Mouse (Mus musculus) midbrain, embryonic 14.5 days (tissue): ENCODE data around the gene Kcnk5. TPM values are rescaled to one million over a fixed set of nuclear protein-coding genes. Genes with fewer than 3 reads are reported as not detected.

Experiments
- ATAC-seq: fragments of 200-750 bp; cut with Nextera tagmentation; 2 replicates; pipeline ENCODE4 v1.8.0; 2017; ENCODE audit warnings: moderate number of reproducible peaks, moderate library complexity; ENCODE audit not compliant: low FRiP score, low TSS enrichment
- DNase-seq: peaks from one replicate; pipeline ENCODE4 v3.0.0-alpha.2; 2015
- H3K27ac ChIP-seq: fragments of 300-500 bp; sonication (generic); replicated peaks from 2 replicates; pipeline ENCODE4 v1.5.1; 2014; ENCODE audit warnings: mild to moderate bottlenecking, low read depth, low read length, moderate library complexity
- H3K27me3 ChIP-seq: fragments of 300-500 bp; sonication (generic); 2 replicates; pipeline ENCODE4 v1.6.1; 2014; ENCODE audit warnings: low read length, control low read depth, mixed read lengths; ENCODE audit not compliant: control insufficient read depth, insufficient read depth
- H3K36me3 ChIP-seq: fragments of 300-500 bp; sonication (generic); 2 replicates; pipeline ENCODE4 v1.6.1; 2014; ENCODE audit warnings: low read length, control low read depth; ENCODE audit not compliant: control insufficient read depth, insufficient read depth
- H3K4me1 ChIP-seq: fragments of 300-500 bp; sonication (generic); 2 replicates; pipeline ENCODE4 v1.6.1; 2014; ENCODE audit warnings: mild to moderate bottlenecking, antibody characterized with exemption, low read length, control low read depth; ENCODE audit not compliant: control insufficient read depth, insufficient read depth
- H3K4me2 ChIP-seq: fragments of 300-500 bp; sonication (generic); 2 replicates; pipeline ENCODE4 v1.6.1; 2014; ENCODE audit warnings: mild to moderate bottlenecking, low read length, moderate library complexity
- H3K4me3 ChIP-seq: fragments of 300-500 bp; sonication (generic); replicated peaks from 2 replicates; pipeline ENCODE4 v1.5.1; 2014; ENCODE audit warnings: low read depth, low read length
- H3K9ac ChIP-seq: fragments of 300-500 bp; sonication (generic); replicated peaks from 2 replicates; pipeline ENCODE4 v1.6.1; 2014; ENCODE audit warnings: mild to moderate bottlenecking, low read length, moderate library complexity
- H3K9me3 ChIP-seq: fragments of 300-500 bp; sonication (generic); 2 replicates; pipeline ENCODE4 v1.6.1; 2016; ENCODE audit warnings: low read length, control low read depth, mixed read lengths; ENCODE audit not compliant: control insufficient read depth
- WGBS: fragments of 180-500 bp; shearing (Covaris S2); extraction: QIAGEN DNeasy Blood & Tissue Kit; methylation state at CpG from one replicate; pipeline ENCODE4 v1.1.7; 2014; 5-methylcytosine and 5-hydroxymethylcytosine counted together
- polyA plus RNA-seq: library from polyadenylated mRNA; unstranded; fragments of >200 nt; fragmentation: Nextera tagmentation; extraction: Ambion mirVana; gene quantifications from 2 replicates; pipeline ENCODE4 v1.2.1, GENCODE M21; 2014

Gene Kcnk5
- polyA plus RNA-seq, 1 experiment from 2014 or later: 0.88 TPM

DNA sequence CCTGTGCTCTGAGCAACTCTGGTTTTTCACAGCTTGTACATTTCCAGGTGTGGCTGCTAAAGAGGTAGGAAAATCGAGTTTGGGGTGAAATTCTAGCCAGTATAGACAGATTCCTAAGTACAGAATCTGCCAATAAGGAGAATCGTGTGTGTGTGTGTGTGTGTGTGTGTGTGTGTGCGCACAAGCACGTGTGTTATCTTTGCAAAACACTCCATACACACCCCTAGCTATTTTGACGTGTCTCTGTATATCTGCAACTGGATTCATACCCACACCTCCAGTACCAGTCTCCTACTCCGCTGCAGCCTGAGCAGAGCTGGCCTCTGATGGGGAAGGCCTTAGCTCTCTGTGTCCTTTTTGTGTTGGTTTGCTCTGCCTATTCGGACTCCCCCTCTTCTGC lies 28.3 kb upstream of the Kcnk5 start:
- Histone ChIP-seq H3K4me3 (no peak overlapping the region), H3K27me3 (no peaks in the 10 kb centered on the region), H3K36me3 (no peaks in the 10 kb centered on the region), H3K9me3 (no peaks in the 10 kb centered on the region), H3K4me2 (no peak overlapping the region), H3K27ac (no peak overlapping the region), H3K9ac (no peak overlapping the region), H3K4me1 (no peaks in the 10 kb centered on the region)
- 86% methylated on average over 7 of the region's 7 CpGs for WGBS
- ATAC-seq (no peak), DNase-seq (no peak)

DNA sequence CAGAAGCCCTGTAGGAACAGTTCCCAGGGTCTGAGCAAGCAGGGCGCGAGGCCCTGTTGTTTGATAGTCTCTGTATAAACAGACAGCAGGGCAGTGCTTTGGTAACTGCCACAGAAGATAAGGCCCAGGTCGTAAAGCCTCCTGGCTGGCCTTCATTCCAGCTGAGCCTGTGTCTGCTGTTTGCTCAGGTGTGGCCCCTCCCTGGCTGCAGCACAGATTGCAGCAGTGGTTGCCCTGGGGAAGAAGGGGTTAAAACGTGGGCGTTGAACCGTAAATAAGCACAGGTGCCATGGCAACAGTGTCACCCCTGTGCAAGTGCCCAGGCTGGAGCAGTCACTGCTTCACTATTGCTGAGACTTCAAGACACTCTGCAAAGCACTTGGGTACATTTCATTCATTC lies 26.8 kb upstream of the Kcnk5 start:
- Histone ChIP-seq H3K27ac (no peak overlapping the region), H3K4me1 (no peaks in the 10 kb centered on the region), H3K9me3 (no peaks in the 10 kb centered on the region), H3K4me2 (no peak overlapping the region), H3K4me3 (no peak overlapping the region), H3K36me3 (no peaks in the 10 kb centered on the region), H3K9ac (no peak overlapping the region), H3K27me3 (no peaks in the 10 kb centered on the region)
- no peak for DNase-seq
- 23% methylated on average over 6 of the region's 6 CpGs for WGBS
- ATAC-seq: no peak

- ATAC-seq: no peak
- whole genome bisulfite sequencing: 89% methylated on average over 4 of the region's 4 CpGs
- H3K36me3 ChIP-seq: no peaks in the 10 kb centered on the region
- no peak overlapping the region for H3K27ac ChIP-seq
- no peaks in the 10 kb centered on the region for H3K27me3 ChIP-seq
- no peaks in the 10 kb centered on the region for H3K4me1 ChIP-seq
- H3K9me3 ChIP-seq: no peaks in the 10 kb centered on the region
- H3K4me3 ChIP-seq: no peak overlapping the region
- no peak overlapping the region for H3K9ac ChIP-seq
- no peak overlapping the region for H3K4me2 ChIP-seq
- no peak for DNase-seq
Measured at GRCm38 (mm10) chr14:20205747-20206146, 24.1 kb upstream of the Kcnk5 start.

- H3K4me3 ChIP-seq: no peak overlapping the region
- H3K36me3 ChIP-seq: no peaks in the 10 kb centered on the region
- no peak overlapping the region for H3K9ac ChIP-seq
- ATAC-seq (no peak), DNase-seq (no peak)
- no peak overlapping the region for H3K4me2 ChIP-seq
- WGBS: 65% methylated on average over 4 of the region's 4 CpGs
- H3K4me1 ChIP-seq: no peaks in the 10 kb centered on the region
- H3K27me3 ChIP-seq: no peaks in the 10 kb centered on the region
- H3K9me3 ChIP-seq: no peaks in the 10 kb centered on the region
- no peak overlapping the region for H3K27ac ChIP-seq
Measured at GRCm38 (mm10) chr14:20203301-20203700, 21.7 kb upstream of the Kcnk5 start.

GRCm38 (mm10) chr14:20202655-20203181 lies 21.1 kb upstream of the Kcnk5 start:
- no peak for DNase-seq
- 90% methylated on average over 5 of the region's 5 CpGs for WGBS
- Histone ChIP-seq H3K4me2 (no peak overlapping the region), H3K9ac (no peak overlapping the region), H3K9me3 (no peaks in the 10 kb centered on the region), H3K27ac (no peak overlapping the region), H3K4me3 (no peak overlapping the region), H3K4me1 (no peaks in the 10 kb centered on the region), H3K36me3 (no peaks in the 10 kb centered on the region), H3K27me3 (no peaks in the 10 kb centered on the region)
- ATAC-seq: no peak

DNA sequence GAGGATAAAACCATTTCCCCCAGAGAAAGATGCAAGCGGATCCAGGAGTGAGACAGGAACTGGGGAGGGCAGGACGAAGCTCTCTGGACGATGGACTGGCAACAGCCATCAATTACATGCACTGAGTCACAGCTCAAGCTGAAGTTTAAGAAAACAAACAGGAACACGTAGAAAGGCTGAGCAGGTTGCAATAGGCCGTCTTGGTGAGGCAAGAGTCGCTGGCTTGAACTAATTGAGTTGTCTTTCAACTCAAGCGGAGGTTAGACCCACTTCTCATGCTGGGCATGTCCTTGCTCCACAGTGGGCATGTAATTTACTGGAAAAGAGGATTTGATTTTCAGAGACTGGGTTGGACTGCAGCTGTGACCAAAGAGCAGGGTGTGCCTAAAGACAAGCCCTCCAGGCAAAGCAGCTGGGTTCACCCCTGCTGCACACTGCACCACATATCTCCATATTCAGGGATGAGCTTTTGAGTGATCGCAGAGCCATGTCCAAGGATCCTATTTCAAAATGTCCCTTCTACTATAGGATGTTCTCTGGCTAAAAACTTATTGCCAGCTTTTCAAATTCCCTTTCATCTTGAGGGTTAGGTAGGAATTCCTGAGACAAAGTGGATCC lies 19.6 kb upstream of the Kcnk5 start:
- no peaks in the 10 kb centered on the region for H3K9me3 ChIP-seq
- DNase-seq (peak; percentile 42), ATAC-seq (peak; percentile 34; the same call in 1 of the 2 replicates)
- 31% methylated on average over 8 of the region's 8 CpGs for WGBS
- no peak overlapping the region for H3K9ac ChIP-seq
- no peak overlapping the region for H3K27ac ChIP-seq
- H3K4me1 ChIP-seq: no peaks in the 10 kb centered on the region
- no peak overlapping the region for H3K4me2 ChIP-seq
- H3K4me3 ChIP-seq: no peak overlapping the region
- no peaks in the 10 kb centered on the region for H3K36me3 ChIP-seq
- H3K27me3 ChIP-seq: no peaks in the 10 kb centered on the region

GRCm38 (mm10) chr14:20193103-20193715 lies 11.6 kb upstream of the Kcnk5 start:
- Histone ChIP-seq H3K27ac (no peak overlapping the region), H3K36me3 (no peaks in the 10 kb centered on the region), H3K4me1 (no peaks in the 10 kb centered on the region), H3K4me3 (no peak overlapping the region), H3K27me3 (no peaks in the 10 kb centered on the region), H3K9ac (no peak overlapping the region), H3K9me3 (no peaks in the 10 kb centered on the region), H3K4me2 (no peak overlapping the region)
- DNase-seq (no peak), ATAC-seq (no peak)
- 75% methylated on average over 4 of the region's 4 CpGs for WGBS

- no peaks in the 10 kb centered on the region for H3K9me3 ChIP-seq
- DNase-seq (no peak), ATAC-seq (no peak)
- no peaks in the 10 kb centered on the region for H3K36me3 ChIP-seq
- no peaks in the 10 kb centered on the region for H3K27me3 ChIP-seq
- H3K27ac ChIP-seq: no peak overlapping the region
- H3K9ac ChIP-seq: no peak overlapping the region
- H3K4me3 ChIP-seq: no peak overlapping the region
- WGBS: 85% methylated on average over 5 of the region's 5 CpGs
- H3K4me2 ChIP-seq: no peak overlapping the region
- no peaks in the 10 kb centered on the region for H3K4me1 ChIP-seq
Measured at GRCm38 (mm10) chr14:20191136-20191735, 9.6 kb upstream of the Kcnk5 start.

- 80% methylated on average over 2 of the region's 2 CpGs for WGBS
- Histone ChIP-seq H3K27me3 (no peaks in the 10 kb centered on the region), H3K9ac (no peak overlapping the region), H3K4me1 (no peaks in the 10 kb centered on the region), H3K36me3 (no peaks in the 10 kb centered on the region), H3K4me3 (no peak overlapping the region), H3K27ac (no peak overlapping the region), H3K9me3 (no peaks in the 10 kb centered on the region), H3K4me2 (no peak overlapping the region)
- DNase-seq (no peak), ATAC-seq (no peak)
Measured at GRCm38 (mm10) chr14:20189751-20190150, 8.1 kb upstream of the Kcnk5 start.
